Mouse (Mus musculus) neural tube, postnatal 0 days (tissue): ENCODE measurements around the gene Ggps1. TPM values are rescaled to one million over a fixed set of nuclear protein-coding genes. Genes with fewer than 3 reads are reported as not detected.

Experiments used
- polyA plus RNA-seq: library from polyadenylated mRNA; unstranded; fragments of >200 nt; fragmentation: Nextera tagmentation; extraction: Ambion mirVana; gene quantifications from 2 replicates; pipeline ENCODE4 v1.2.1, GENCODE M21; 2015

Gene Ggps1
- 67.8 and 70.0 TPM in 2 replicates for polyA plus RNA-seq

GRCm38 (mm10) chr13:14063013-14063941, at the start of gene Ggps1, which contains the start of gene Arid4b:
Ggps1 (minus strand) TSS chr13:14063488.
Arid4b (plus strand) TSS chr13:14063232.

GRCm38 (mm10) chr13:14039292-14039965, 23.9 kb downstream of the Ggps1 start, which contains the start of gene Tbce:
Tbce (minus strand) TSS chr13:14039638.

Other genes starting within 250 kb of the Ggps1 start
- gene B3galnt2, start 109.0 kb downstream of the Ggps1 start, polyA plus RNA-seq: 7.9 and 8.5 TPM in 2 replicates
- gene Tbce, start 23.9 kb downstream of the Ggps1 start, polyA plus RNA-seq: 88.2 and 94.2 TPM in 2 replicates
- 53.9 and 57.0 TPM in 2 replicates for gene Arid4b, start 256 bp downstream of the Ggps1 start, polyA plus RNA-seq